In genomic region chr7:35215731-35216130, GRCm38 (mm10) we compare ENCODE assay signal across 9 mouse cellular contexts. TPM values are rescaled to one million over a fixed set of nuclear protein-coding genes. Genes with fewer than 3 reads are reported as not detected.
DNase-seq lines count a peak whose midpoint lies in the region; ATAC-seq lines count a peak whose summit lies in the region.
"Had no signal": no experiment of that assay in that cellular context is flagged by ENCODE, and none has a peak within 500 bp of the region (broad histone marks: within the 10 kb centered on the region; RNA-seq: fewer than 3 reads in every experiment).

No protein-coding gene starts in this region.

- no peaks in the 10 kb centered on the region for H3K36me3 ChIP-seq in heart, embryonic 16.5 days (ENCODE audit: control insufficient read depth, insufficient read depth)
- H3K36me3 ChIP-seq in embryonic facial prominence, embryonic 11.5 days (replicated peaks; ENCODE audit: control insufficient read depth, insufficient read depth, low read depth, low read length) = no peaks in the 10 kb centered on the region; the same call in 1 of the 2 replicates
- H3K36me3 ChIP-seq in hindbrain, embryonic 15.5 days = peaks cover 20% of the 10 kb centered on the region
- H3K36me3 ChIP-seq in midbrain, embryonic 13.5 days = peaks cover 23% of the 10 kb centered on the region

- H3K9ac ChIP-seq in heart, embryonic 16.5 days (ENCODE audit: low read length) = peak overlapping the region; percentile 41; the same call in 1 of the 2 replicates
- peak overlapping the region; percentile 84 for H3K9ac ChIP-seq in embryonic facial prominence, embryonic 11.5 days (replicated peaks; ENCODE audit: low read length)
- peak overlapping the region; percentile 95 for H3K9ac ChIP-seq in hindbrain, embryonic 15.5 days
- H3K9ac ChIP-seq in midbrain, embryonic 13.5 days (replicated peaks) = peak overlapping the region; percentile 95

- H3K27ac ChIP-seq in heart, embryonic 16.5 days (ENCODE audit: low read length) = no peak overlapping the region
- H3K27ac ChIP-seq in embryonic facial prominence, embryonic 11.5 days (replicated peaks; ENCODE audit: low read depth, low read length) = no peak overlapping the region
- peak overlapping the region; percentile 92 for H3K27ac ChIP-seq in hindbrain, embryonic 15.5 days (replicated peaks)
- H3K27ac ChIP-seq in midbrain, embryonic 13.5 days = peak overlapping the region; percentile 92

- H3K4me2 ChIP-seq in heart, embryonic 16.5 days (ENCODE audit: low read depth, low read length) = peak overlapping the region; percentile 89
- peak overlapping the region; percentile 51 for H3K4me2 ChIP-seq in embryonic facial prominence, embryonic 11.5 days (ENCODE audit: low read depth, low read length)
- H3K4me2 ChIP-seq in hindbrain, embryonic 15.5 days = peak overlapping the region; percentile 61
- peak overlapping the region; percentile 75 for H3K4me2 ChIP-seq in midbrain, embryonic 13.5 days (replicated peaks)

- H3K27me3 ChIP-seq in heart, embryonic 16.5 days (ENCODE audit: control insufficient read depth, insufficient read depth, low read length) = peaks cover 28% of the 10 kb centered on the region
- H3K27me3 ChIP-seq in embryonic facial prominence, embryonic 11.5 days (ENCODE audit: control insufficient read depth, insufficient read depth, low read length) = no peaks in the 10 kb centered on the region; the same call in 1 of the 2 replicates
- H3K27me3 ChIP-seq in hindbrain, embryonic 15.5 days = no peaks in the 10 kb centered on the region
- H3K27me3 ChIP-seq in midbrain, embryonic 13.5 days = no peaks in the 10 kb centered on the region

- DNase-seq in heart, adult 18-20 months = no peak
- DNase-seq in embryonic facial prominence, embryonic 11.5 days (ENCODE audit: low spot score) = no peak
- DNase-seq in cerebellum, adult 9-11 months = no peak
- DNase-seq in right cerebral cortex, adult 2 months (ENCODE audit: low spot score in 2 of 2) = no peak
- DNase-seq in Muller cell, postnatal 12 days (ENCODE audit: inconsistent ontology term) = no peak

- 45% methylated on average over 5 of the region's 5 CpGs for WGBS in heart, embryonic 16.5 days
- 41% methylated on average over 5 of the region's 5 CpGs for WGBS in embryonic facial prominence, embryonic 11.5 days
- 42% methylated on average over 5 of the region's 5 CpGs for WGBS in hindbrain, embryonic 15.5 days
- 44% methylated on average over 5 of the region's 5 CpGs for whole genome bisulfite sequencing in midbrain, embryonic 13.5 days

- peaks cover 11% of the 10 kb centered on the region for H3K4me1 ChIP-seq in heart, embryonic 16.5 days (ENCODE audit: control insufficient read depth, insufficient read depth, low read length)
- H3K4me1 ChIP-seq in embryonic facial prominence, embryonic 11.5 days (ENCODE audit: control insufficient read depth, insufficient read depth, low read length) = peaks cover 5% of the 10 kb centered on the region; the same call in 1 of the 2 replicates
- H3K4me1 ChIP-seq in hindbrain, embryonic 15.5 days (replicated peaks) = peaks cover 28% of the 10 kb centered on the region
- peaks cover 30% of the 10 kb centered on the region for H3K4me1 ChIP-seq in midbrain, embryonic 13.5 days (replicated peaks)

- no peak for ATAC-seq in heart, embryonic 16.5 days (replicated peaks; ENCODE audit: extremely low read depth, insufficient read depth, low FRiP score)
- ATAC-seq in embryonic facial prominence, embryonic 11.5 days (replicated peaks; ENCODE audit: insufficient number of reproducible peaks, low FRiP score, low TSS enrichment, low read depth) = no peak
- ATAC-seq in hindbrain, embryonic 15.5 days (ENCODE audit: low FRiP score, low read depth) = no peak; the same call in 1 of the 2 replicates
- ATAC-seq in midbrain, embryonic 13.5 days = no peak

- H3K9me3 ChIP-seq in heart, embryonic 16.5 days (replicated peaks; ENCODE audit: control insufficient read depth, low read length) = no peaks in the 10 kb centered on the region
- no peaks in the 10 kb centered on the region for H3K9me3 ChIP-seq in embryonic facial prominence, embryonic 11.5 days (replicated peaks; ENCODE audit: control insufficient read depth, low read length)
- no peaks in the 10 kb centered on the region for H3K9me3 ChIP-seq in hindbrain, embryonic 15.5 days
- no peaks in the 10 kb centered on the region for H3K9me3 ChIP-seq in midbrain, embryonic 13.5 days

- peak overlapping the region; percentile 60 for H3K4me3 ChIP-seq in heart, embryonic 16.5 days (ENCODE audit: low read length)
- H3K4me3 ChIP-seq in embryonic facial prominence, embryonic 11.5 days (ENCODE audit: low read depth, low read length) = peak overlapping the region; percentile 60
- H3K4me3 ChIP-seq in hindbrain, embryonic 15.5 days = peak overlapping the region; percentile 88
- peak overlapping the region; percentile 74 for H3K4me3 ChIP-seq in midbrain, embryonic 13.5 days (replicated peaks)

RNA-seq across cellular contexts. Expression of gene Lrp3, which starts 0.4 kb away (rescaled TPM):
- 2.0 and 2.5 TPM in 2 replicates for polyA plus RNA-seq in heart, embryonic 16.5 days (2015; fragmentation: Nextera tagmentation; extraction: Ambion mirVana)
- 1 to 10 TPM; 7.4 to 9.4 TPM for total RNA-seq in heart, adult 18-20 months (2021)
- polyA plus RNA-seq in embryonic facial prominence, embryonic 11.5 days (2014; fragmentation: Nextera tagmentation; extraction: Ambion mirVana) = 8.8 and 9.0 TPM in 2 replicates
- 28.3 and 30.6 TPM in 2 replicates for polyA plus RNA-seq in hindbrain, embryonic 15.5 days (2015; fragmentation: Nextera tagmentation; extraction: Ambion mirVana)
- polyA plus RNA-seq in midbrain, embryonic 13.5 days (2015; fragmentation: Nextera tagmentation; extraction: Ambion mirVana) = 25.9 and 31.1 TPM in 2 replicates
- total RNA-seq: CH12.LX had no signal

RNA-seq across cellular contexts. Expression of gene Slc7a10, which starts 29.5 kb away (rescaled TPM):
- 1.8 TPM in 2 replicates for polyA plus RNA-seq in heart, embryonic 16.5 days (2015; fragmentation: Nextera tagmentation; extraction: Ambion mirVana)
- total RNA-seq in heart, adult 18-20 months (2021) = 1 to 10 TPM in 1 of 2 experiments, under 1 TPM in 1; 0.35 to 1.1 TPM
- polyA plus RNA-seq in embryonic facial prominence, embryonic 11.5 days (2014; fragmentation: Nextera tagmentation; extraction: Ambion mirVana) = 0.24 and 0.78 TPM in 2 replicates
- 24.0 and 25.7 TPM in 2 replicates for polyA plus RNA-seq in hindbrain, embryonic 15.5 days (2015; fragmentation: Nextera tagmentation; extraction: Ambion mirVana)
- 3.4 and 3.6 TPM in 2 replicates for polyA plus RNA-seq in midbrain, embryonic 13.5 days (2015; fragmentation: Nextera tagmentation; extraction: Ambion mirVana)
- total RNA-seq: CH12.LX had no signal

Comparison
In these comparisons a context has a peak if more than half of its experiments do, and no peak if none do; other contexts are left out.
1. H3K27ac ChIP-seq: peak in hindbrain, embryonic 15.5 days (single experiment) and midbrain, embryonic 13.5 days (single experiment); none in heart, embryonic 16.5 days (single experiment) and embryonic facial prominence, embryonic 11.5 days (single experiment).
2. H3K9ac ChIP-seq: peak in every context shown above with its lines; median percentile 95 in hindbrain, embryonic 15.5 days; 95 in midbrain, embryonic 13.5 days; 84 in embryonic facial prominence, embryonic 11.5 days; 41 in heart, embryonic 16.5 days.
3. Peak in every context shown above with its lines, with median percentiles within 50 percentile points of each other: H3K4me2 ChIP-seq and H3K4me3 ChIP-seq.